Mouse (Mus musculus) adrenal gland, postnatal 36 days (tissue): Measurements from ENCODE around the gene Gdf15. TPM values are rescaled to one million over a fixed set of nuclear protein-coding genes. Genes with fewer than 3 reads are reported as not detected.

Source experiments
- DNase-seq, 2 experiments: peaks; one replicate each; pipeline ENCODE4 v3.0.0; 2021; ENCODE audit warnings: mixed read lengths in 1 of 2
- total RNA-seq, 2 experiments: library from RNA; stranded (reverse); gene quantifications; 2 replicates each; pipeline ENCODE4 v1.2.3; 2021

The Gdf15 gene
- total RNA-seq, 2 experiments from 2014 or later = 5.0 to 6.0 TPM

GRCm38 (mm10) chr8:70629574-70630531 is 2.4 kb downstream of the Gdf15 start:
- DNase-seq = peak; percentile 87 to 91

DNA sequence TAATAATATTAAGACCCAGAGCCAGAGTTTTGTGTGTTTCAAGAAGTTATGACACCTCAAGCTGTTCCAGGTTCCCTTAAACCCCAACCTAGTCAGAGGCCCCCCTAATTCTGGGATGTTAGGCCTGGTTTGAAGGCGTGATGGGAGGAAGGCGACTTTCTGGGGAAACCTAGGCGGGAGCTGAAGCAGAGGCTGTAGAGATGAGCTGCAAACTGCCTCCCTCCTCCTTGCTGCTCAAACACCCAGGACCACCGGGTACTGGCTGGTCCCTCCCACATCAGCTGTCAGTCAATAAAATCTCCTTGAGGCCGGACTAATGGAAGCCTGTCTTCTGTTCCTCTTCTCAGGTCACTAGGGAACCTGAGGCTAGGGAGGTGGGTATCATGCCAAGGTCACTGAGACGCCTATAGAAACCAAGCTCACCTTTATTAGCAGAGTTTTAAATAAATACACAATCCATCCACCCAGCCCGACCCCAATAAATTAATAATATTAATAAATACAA is 3.2 kb downstream of the Gdf15 start:
- DNase-seq = no peak

- DNase-seq = no peak
Measured at GRCm38 (mm10) chr8:70627041-70627440, 5.2 kb downstream of the Gdf15 start.

- peak; percentile 62 to 81 for DNase-seq
Measured at GRCm38 (mm10) chr8:70625104-70625503, 7.2 kb downstream of the Gdf15 start.

- no peak for DNase-seq
Measured at GRCm38 (mm10) chr8:70622220-70622619, 10.0 kb downstream of the Gdf15 start.

- DNase-seq = peak in 1 of 2 experiments; percentile 66
Measured at GRCm38 (mm10) chr8:70618888-70619334, 13.3 kb downstream of the Gdf15 start.

DNA sequence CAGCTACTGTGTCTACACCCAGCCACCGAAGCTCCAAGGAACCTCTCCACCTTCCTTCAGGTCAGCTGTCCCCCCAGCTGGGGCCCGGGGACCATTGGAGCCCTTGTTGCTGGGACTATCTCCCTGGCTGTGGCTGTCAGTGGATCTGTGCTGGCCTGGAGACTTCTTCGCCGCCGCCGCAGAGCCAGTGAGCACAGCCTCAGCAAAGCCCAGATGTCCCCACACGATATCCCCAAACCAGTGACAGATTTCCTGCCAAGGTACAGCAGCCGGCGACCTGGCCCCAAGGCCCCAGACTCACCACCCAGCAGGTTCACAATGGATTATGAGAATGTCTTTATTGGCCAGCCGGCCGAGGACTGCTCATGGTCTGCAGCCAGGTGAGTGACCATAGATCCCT is 14.3 kb downstream of the Gdf15 start:
- no peak for DNase-seq

GRCm38 (mm10) chr8:70616645-70617044 is 15.6 kb downstream of the Gdf15 start:
- DNase-seq = no peak

GRCm38 (mm10) chr8:70615894-70616293 is 16.4 kb downstream of the Gdf15 start, which contains the start of gene Lrrc25:
Lrrc25 (plus strand) TSS chr8:70616155.
- no peak for DNase-seq

DNA sequence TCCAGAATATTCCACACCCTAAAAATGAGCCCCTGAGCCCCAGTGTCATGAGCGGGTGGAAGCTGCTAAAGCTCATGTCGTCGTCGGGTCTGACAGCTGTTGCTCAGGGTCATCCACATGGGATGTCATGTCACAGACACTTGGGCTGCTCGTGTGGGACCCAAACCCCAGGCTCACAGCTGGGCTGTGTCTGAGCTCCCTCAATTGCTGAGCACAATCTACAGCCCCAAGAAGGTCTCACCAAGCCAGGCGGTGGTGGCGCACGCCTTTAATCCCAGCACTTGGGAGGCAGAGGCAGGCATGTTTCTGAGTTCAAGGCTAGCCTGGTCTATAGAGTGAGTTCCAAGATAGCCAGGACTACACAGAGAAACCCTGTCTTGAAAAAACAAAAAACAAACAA is 17.0 kb downstream of the Gdf15 start:
- DNase-seq = no peak

DNA sequence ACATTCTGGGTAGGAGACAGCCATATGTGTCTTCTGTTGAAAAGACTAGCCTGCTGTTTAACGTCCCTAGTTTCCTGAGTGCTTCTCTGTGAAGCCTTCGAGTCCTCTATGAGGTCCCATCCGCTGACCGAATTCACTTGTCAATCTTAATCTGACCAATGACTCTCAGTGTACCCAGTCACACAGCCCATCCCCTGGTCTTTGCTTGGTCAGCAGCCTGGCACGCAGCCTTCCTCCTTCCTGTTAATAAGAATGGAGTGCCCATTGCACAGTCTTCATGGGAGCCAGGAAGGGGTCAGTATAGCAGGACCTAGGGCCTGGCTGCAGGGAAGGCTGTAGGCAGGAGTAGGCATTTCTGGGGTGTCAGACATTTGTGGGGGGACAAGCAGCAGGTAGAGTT is 17.8 kb downstream of the Gdf15 start:
- no peak for DNase-seq

GRCm38 (mm10) chr8:70613763-70614162 is 18.5 kb downstream of the Gdf15 start:
- DNase-seq = no peak

DNA sequence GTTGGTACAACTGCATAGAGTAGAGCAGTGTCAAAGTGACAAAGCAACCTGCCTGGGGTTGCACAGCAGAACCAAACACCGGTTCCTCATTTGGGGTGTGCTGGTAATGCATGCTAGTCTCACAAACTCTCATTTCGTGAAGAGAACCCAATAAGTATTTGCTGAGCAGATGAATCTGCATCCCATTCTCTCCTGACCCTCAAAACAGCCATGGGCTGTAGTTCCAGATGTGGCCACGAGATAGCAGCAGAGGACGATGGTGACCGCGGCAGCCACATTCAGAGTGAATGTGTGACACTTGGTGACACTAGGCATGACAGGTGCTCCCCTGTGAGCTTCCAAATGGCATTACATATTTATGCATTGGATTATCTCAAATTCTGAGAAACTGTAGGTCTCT is 20.4 kb downstream of the Gdf15 start:
- DNase-seq = peak; percentile 89 to 91

GRCm38 (mm10) chr8:70610796-70611771 is 21.2 kb downstream of the Gdf15 start:
- peak; percentile 89 to 95 for DNase-seq

DNA sequence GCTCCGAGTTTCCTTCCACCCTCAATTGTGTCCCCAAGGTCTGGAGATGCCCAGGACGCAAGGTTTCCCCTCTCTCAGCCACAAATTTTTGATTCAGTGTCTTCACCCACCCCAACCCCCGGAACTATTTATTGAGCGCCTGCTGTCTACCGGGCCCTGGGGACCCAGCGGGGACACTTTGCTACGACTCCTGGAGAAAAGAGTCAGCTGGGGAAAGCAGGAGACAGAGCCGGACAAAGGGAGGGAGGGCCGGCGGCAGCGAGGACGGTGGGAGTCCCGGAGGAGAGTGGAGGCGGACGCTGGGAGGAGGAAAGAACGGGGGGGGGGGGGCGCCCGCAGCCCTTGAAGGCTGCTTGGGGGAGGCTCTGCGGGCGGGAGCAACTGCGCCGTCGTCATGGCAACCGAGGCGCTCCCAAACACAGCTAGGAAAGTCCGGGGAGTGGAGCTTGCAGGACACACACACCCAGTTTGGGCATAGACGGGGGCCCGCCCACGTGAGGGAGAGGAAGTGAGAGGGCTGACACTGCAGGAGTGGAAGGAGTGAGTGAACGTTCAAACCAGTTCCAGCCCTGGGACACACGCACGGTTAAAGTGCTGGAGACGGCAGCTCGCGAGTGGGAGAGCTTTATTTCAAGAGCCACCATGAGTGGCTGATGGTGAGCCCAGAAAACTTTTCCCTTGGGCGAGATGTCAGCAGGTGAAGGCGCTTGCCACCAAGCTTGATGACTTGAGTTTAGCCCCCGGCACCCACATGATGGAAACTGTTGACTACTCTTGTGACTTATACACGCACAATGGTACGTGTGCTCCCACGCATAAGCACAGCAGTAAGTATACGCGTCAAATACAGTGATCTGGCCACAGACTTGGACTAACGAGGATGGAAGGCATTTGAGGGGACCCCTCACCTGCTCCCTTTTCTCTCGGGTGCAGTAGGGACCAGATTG is 22.1 kb downstream of the Gdf15 start:
- DNase-seq = peak; percentile 91 to 93

- peak; percentile 90 to 95 for DNase-seq
Measured at GRCm38 (mm10) chr8:70609368-70609848, 22.8 kb downstream of the Gdf15 start.

GRCm38 (mm10) chr8:70608749-70609367 is 23.4 kb downstream of the Gdf15 start, which contains the start of gene Ssbp4:
Ssbp4 (minus strand) TSS chr8:70608872.
- DNase-seq = no peak

- DNase-seq = peak in 1 of 2 experiments; percentile 76
Measured at GRCm38 (mm10) chr8:70607898-70608748, 24.1 kb downstream of the Gdf15 start.

DNA sequence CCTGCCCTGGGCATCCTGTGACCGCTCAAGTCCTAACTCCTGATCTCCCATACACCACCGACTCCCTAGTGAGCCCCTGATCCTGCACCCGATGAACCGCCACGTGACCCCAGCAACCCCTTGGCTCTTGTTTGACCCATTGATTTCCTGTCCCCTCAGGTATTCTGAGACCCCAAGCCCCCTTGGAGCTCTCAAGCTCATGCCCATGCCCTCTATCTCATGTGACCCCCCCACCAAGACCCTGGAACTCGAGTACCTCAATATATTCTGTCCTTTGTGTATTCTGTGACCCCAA is 24.7 kb downstream of the Gdf15 start:
- no peak for DNase-seq
